Mouse (Mus musculus): ENCODE measurements around the gene Gm9639.
"Not testable (repeated sequence)": the region's sequence is repeated elsewhere in the genome, so short reads cannot be mapped to it uniquely, and the experiment has no call there.

DNA sequence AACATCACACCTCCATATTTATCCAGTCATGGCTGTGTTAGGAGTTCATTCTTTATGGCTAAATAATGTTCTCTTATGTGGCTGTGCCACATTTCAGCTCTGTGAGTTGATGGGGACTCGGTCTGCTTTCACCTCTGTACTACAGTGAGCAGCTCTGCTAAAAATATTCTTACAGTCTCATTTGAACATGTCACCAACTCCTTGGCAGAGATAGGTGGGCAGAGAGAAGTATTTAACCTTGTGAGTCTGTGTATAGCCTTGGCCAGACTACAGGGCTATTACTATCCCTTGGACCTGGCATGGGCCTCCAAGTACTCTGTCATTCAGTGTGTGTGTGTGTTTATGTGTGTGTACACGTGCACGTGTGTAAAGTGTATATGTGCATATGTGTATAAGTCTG, 22.7 kb downstream of the Gm9639 start:
- TF ChIP-seq CTCF (IDR thresholded peaks at IDR 0.05; ENCODE audit: control insufficient read depth, insufficient read depth, insufficient replicate concordance, low read depth, low read length); POLR2A (IDR thresholded peaks at IDR 0.05; ENCODE audit: control insufficient read depth, low read depth, low read length): not testable (repeated sequence)

Measured in testis, adult 2 months (tissue).